ENCODE assay signal across 17 mouse cellular contexts in genomic region chr6:140360996-140361395, GRCm38 (mm10).
DNase-seq lines count a peak whose midpoint lies in the region; ATAC-seq lines count a peak whose summit lies in the region.
"Had no signal": no experiment of that assay in that cellular context is flagged by ENCODE, and none has a peak within 500 bp of the region (broad histone marks: within the 10 kb centered on the region; RNA-seq: fewer than 3 reads in every experiment).

No protein-coding gene starts in this region.

- peaks cover 6% of the 10 kb centered on the region for H3K4me1 ChIP-seq in midbrain, embryonic 10.5 days
- H3K4me1 ChIP-seq in midbrain, embryonic 14.5 days (ENCODE audit: control insufficient read depth, insufficient read depth, low read length): no peaks in the 10 kb centered on the region
- H3K4me1 ChIP-seq: embryonic facial prominence, embryonic 15.5 days had no signal

- H3K36me3 ChIP-seq in midbrain, embryonic 10.5 days: no peaks in the 10 kb centered on the region
- no peaks in the 10 kb centered on the region for H3K36me3 ChIP-seq in midbrain, embryonic 14.5 days (ENCODE audit: control insufficient read depth, insufficient read depth, low read length)
- H3K36me3 ChIP-seq: embryonic facial prominence, embryonic 15.5 days had no signal

- H3K4me3 ChIP-seq in midbrain, embryonic 10.5 days: no peak overlapping the region
- H3K4me3 ChIP-seq in midbrain, embryonic 14.5 days (replicated peaks; ENCODE audit: low read depth, low read length): no peak overlapping the region
- H3K4me3 ChIP-seq: embryonic facial prominence, embryonic 15.5 days had no signal

- no peaks in the 10 kb centered on the region for H3K27me3 ChIP-seq in midbrain, embryonic 10.5 days (ENCODE audit: low read depth, poor library complexity, severe bottlenecking)
- H3K27me3 ChIP-seq in midbrain, embryonic 14.5 days (ENCODE audit: control insufficient read depth, insufficient read depth, low read length): no peaks in the 10 kb centered on the region
- H3K27me3 ChIP-seq: embryonic facial prominence, embryonic 15.5 days had no signal

- no peaks in the 10 kb centered on the region for H3K9me3 ChIP-seq in midbrain, embryonic 10.5 days (replicated peaks)
- H3K9me3 ChIP-seq in midbrain, embryonic 14.5 days (ENCODE audit: control insufficient read depth, low read length): no peaks in the 10 kb centered on the region
- H3K9me3 ChIP-seq: embryonic facial prominence, embryonic 15.5 days had no signal

- H3K27ac ChIP-seq in midbrain, embryonic 10.5 days (replicated peaks): 0 out of 2 replicates have a peak overlapping the region, but pooled peaks have one; percentile 23
- no peak overlapping the region for H3K27ac ChIP-seq in midbrain, embryonic 14.5 days (replicated peaks; ENCODE audit: low read depth, low read length)
- H3K27ac ChIP-seq: embryonic facial prominence, embryonic 15.5 days had no signal

- DNase-seq in midbrain, embryonic 10.5 days (ENCODE audit: low spot score): no peak
- DNase-seq in midbrain, embryonic 14.5 days: no peak
- DNase-seq in frontal cortex, postnatal 36 days (ENCODE audit: low spot score in 2 of 2): peak; percentile 28 to 65
- peak; percentile 31 for DNase-seq in right cerebral cortex, postnatal 25 days
- no peak for DNase-seq in urinary bladder, postnatal 36 days (ENCODE audit: low spot score in 2 of 2)
- DNase-seq in ovary, postnatal 36 days (ENCODE audit: low spot score): no peak
- DNase-seq: adrenal gland, postnatal 36 days; cerebellum, adult 9-11 months; gastrocnemius, postnatal 14 days; heart, postnatal 14 days; kidney, adult 18-20 months; liver; lung, adult 18-20 months; retina, postnatal 1 day had no signal

- ATAC-seq in midbrain, embryonic 14.5 days (ENCODE audit: low FRiP score, low TSS enrichment): no peak
- ATAC-seq in frontal cortex, adult (ENCODE audit: low TSS enrichment): peak; percentile 98
- ATAC-seq: hindbrain, embryonic 16.5 days had no signal

- 58% methylated on average over 4 of the region's 4 CpGs for WGBS in midbrain, embryonic 10.5 days
- WGBS in midbrain, embryonic 14.5 days: 51% methylated on average over 4 of the region's 4 CpGs

- no peak overlapping the region for H3K4me2 ChIP-seq in midbrain, embryonic 14.5 days (ENCODE audit: low read length)
- H3K4me2 ChIP-seq: embryonic facial prominence, embryonic 15.5 days had no signal

- H3K9ac ChIP-seq in midbrain, embryonic 14.5 days (replicated peaks; ENCODE audit: low read length): no peak overlapping the region
- H3K9ac ChIP-seq: embryonic facial prominence, embryonic 15.5 days had no signal

Comparison
In these comparisons a context has a peak if more than half of its experiments do, and no peak if none do; other contexts are left out.
1. DNase-seq: peak in frontal cortex, postnatal 36 days (2 of 2) and right cerebral cortex, postnatal 25 days (single experiment); none in midbrain, embryonic 10.5 days (single experiment), midbrain, embryonic 14.5 days (single experiment), urinary bladder, postnatal 36 days (0 of 2) and ovary, postnatal 36 days (single experiment).